Mouse (Mus musculus) neural tube, embryonic 13.5 days (tissue): ENCODE data around the gene Bak1. TPM values are rescaled to one million over a fixed set of nuclear protein-coding genes. Genes with fewer than 3 reads are reported as not detected.
A peak's percentile ranks its signal among the peaks of the same experiment; 100 is the strongest.
"Not testable (repeated sequence)": the region's sequence is repeated elsewhere in the genome, so short reads cannot be mapped to it uniquely, and the experiment has no call there.

Experiments used
- ATAC-seq: fragments of 200-750 bp; cut with Nextera tagmentation; 2 replicates; pipeline ENCODE4 v1.8.0; 2017; ENCODE audit warnings: low read depth, mild to moderate bottlenecking, moderate TSS enrichment, moderate library complexity
- H3K27ac ChIP-seq: fragments of 300-500 bp; sonication (generic); replicated peaks from 2 replicates; pipeline ENCODE4 v1.5.1; 2015; ENCODE audit warnings: moderate library complexity, mild to moderate bottlenecking, inconsistent platforms
- H3K27me3 ChIP-seq: fragments of 300-500 bp; sonication (generic); 2 replicates; pipeline ENCODE4 v1.6.1; 2015; ENCODE audit warnings: mild to moderate bottlenecking, inconsistent platforms
- H3K36me3 ChIP-seq: fragments of 300-500 bp; sonication (generic); 2 replicates; pipeline ENCODE4 v1.6.1; 2015; ENCODE audit warnings: mild to moderate bottlenecking, inconsistent platforms
- H3K4me1 ChIP-seq: fragments of 300-500 bp; sonication (generic); replicated peaks from 2 replicates; pipeline ENCODE4 v1.6.1; 2015; ENCODE audit warnings: inconsistent platforms
- H3K4me2 ChIP-seq: fragments of 300-500 bp; sonication (generic); 2 replicates; pipeline ENCODE4 v1.6.1; 2015; ENCODE audit warnings: inconsistent platforms, mild to moderate bottlenecking, moderate library complexity
- H3K4me3 ChIP-seq: fragments of 300-500 bp; sonication (generic); 2 replicates; pipeline ENCODE4 v1.5.1; 2015; ENCODE audit warnings: mild to moderate bottlenecking, inconsistent platforms
- H3K9ac ChIP-seq: fragments of 300-500 bp; sonication (generic); 2 replicates; pipeline ENCODE4 v1.6.1; 2015; ENCODE audit warnings: moderate library complexity, mild to moderate bottlenecking, inconsistent platforms
- H3K9me3 ChIP-seq: fragments of 300-500 bp; sonication (generic); 2 replicates; pipeline ENCODE4 v1.6.1; 2016; ENCODE audit warnings: inconsistent platforms
- WGBS: fragments of 180-500 bp; shearing (Covaris S2); methylation state at CpG from one replicate; pipeline ENCODE4 v1.1.7; 2015; 5-methylcytosine and 5-hydroxymethylcytosine counted together
- polyA plus RNA-seq: library from polyadenylated mRNA; unstranded; fragments of >200 nt; fragmentation: Nextera tagmentation; extraction: Ambion mirVana; gene quantifications from 2 replicates; pipeline ENCODE4 v1.2.1, GENCODE M21; 2015

Bak1 gene
- polyA plus RNA-seq, 1 experiment from 2014 or later, result 3.3 TPM

- Histone ChIP-seq H3K4me2 (no peak overlapping the region), H3K9ac (no peak overlapping the region), H3K4me3 (no peak overlapping the region), H3K36me3 (no peaks in the 10 kb centered on the region), H3K27ac (no peak overlapping the region), H3K27me3 (no peaks in the 10 kb centered on the region), H3K9me3 (no peaks in the 10 kb centered on the region), H3K4me1 (peaks cover 5% of the 10 kb centered on the region)
- no peak for ATAC-seq
- 86% methylated on average over 8 of the region's 8 CpGs for WGBS
Observed at GRCm38 (mm10) chr17:26995562-26995961, 33.2 kb downstream of the Bak1 start.

GRCm38 (mm10) chr17:26995006-26995405, 33.8 kb downstream of the Bak1 start:
- H3K9ac ChIP-seq, result no peak overlapping the region
- H3K27me3 ChIP-seq, result no peaks in the 10 kb centered on the region
- no peaks in the 10 kb centered on the region for H3K36me3 ChIP-seq
- H3K9me3 ChIP-seq, result no peaks in the 10 kb centered on the region
- no peak overlapping the region for H3K4me2 ChIP-seq
- WGBS, result 82% methylated on average over 6 of the region's 6 CpGs
- no peak for ATAC-seq
- H3K4me3 ChIP-seq, result no peak overlapping the region
- H3K27ac ChIP-seq, result no peak overlapping the region
- H3K4me1 ChIP-seq, result no peaks in the 10 kb centered on the region

- Histone ChIP-seq H3K9me3 (no peaks in the 10 kb centered on the region), H3K36me3 (no peaks in the 10 kb centered on the region), H3K4me1 (no peaks in the 10 kb centered on the region), H3K9ac (no peak overlapping the region), H3K27me3 (no peaks in the 10 kb centered on the region), H3K27ac (no peak overlapping the region), H3K4me3 (no peak overlapping the region), H3K4me2 (no peak overlapping the region)
- WGBS, result 82% methylated on average over 14 of the region's 14 CpGs
- no peak for ATAC-seq
Observed at GRCm38 (mm10) chr17:26994410-26994809, 34.4 kb downstream of the Bak1 start.

- Histone ChIP-seq H3K4me1 (no peaks in the 10 kb centered on the region), H3K36me3 (0 out of 2 replicates have a peak, but pooled peaks cover 10% of the 10 kb centered on the region), H3K27ac (no peak overlapping the region), H3K9me3 (no peaks in the 10 kb centered on the region), H3K4me3 (no peak overlapping the region), H3K9ac (no peak overlapping the region), H3K4me2 (no peak overlapping the region), H3K27me3 (no peaks in the 10 kb centered on the region)
- no peak for ATAC-seq
Observed at GRCm38 (mm10) chr17:26990521-26990920, 38.3 kb downstream of the Bak1 start.

- Histone ChIP-seq H3K4me2 (no peak overlapping the region), H3K27me3 (no peaks in the 10 kb centered on the region), H3K4me1 (no peaks in the 10 kb centered on the region), H3K36me3 (peaks cover 17% of the 10 kb centered on the region; the same call in 1 of the 2 replicates), H3K9ac (no peak overlapping the region), H3K9me3 (no peaks in the 10 kb centered on the region), H3K27ac (no peak overlapping the region), H3K4me3 (no peak overlapping the region)
- WGBS, result 79% methylated on average over 10 of the region's 10 CpGs
- ATAC-seq, result no peak
Observed at GRCm38 (mm10) chr17:26985503-26986179, 43.2 kb downstream of the Bak1 start.

GRCm38 (mm10) chr17:26983382-26983781, 45.4 kb downstream of the Bak1 start:
- H3K4me2 ChIP-seq, result no peak overlapping the region
- H3K27me3 ChIP-seq, result no peaks in the 10 kb centered on the region
- 93% methylated on average over 4 of the region's 4 CpGs for WGBS
- no peak for ATAC-seq
- peaks cover 35% of the 10 kb centered on the region for H3K36me3 ChIP-seq
- H3K4me3 ChIP-seq, result no peak overlapping the region
- no peak overlapping the region for H3K9ac ChIP-seq
- H3K9me3 ChIP-seq, result no peaks in the 10 kb centered on the region
- H3K27ac ChIP-seq, result no peak overlapping the region
- no peaks in the 10 kb centered on the region; the same call in 1 of the 2 replicates for H3K4me1 ChIP-seq

GRCm38 (mm10) chr17:26981050-26981449, 47.8 kb downstream of the Bak1 start:
- no peak for ATAC-seq
- Histone ChIP-seq H3K4me3 (no peak overlapping the region), H3K27ac (no peak overlapping the region), H3K9me3 (no peaks in the 10 kb centered on the region), H3K36me3 (peaks cover 48% of the 10 kb centered on the region), H3K4me2 (no peak overlapping the region), H3K4me1 (peaks cover 12% of the 10 kb centered on the region), H3K9ac (no peak overlapping the region), H3K27me3 (no peaks in the 10 kb centered on the region)
- WGBS, result 73% methylated on average over 2 of the region's 2 CpGs

GRCm38 (mm10) chr17:26979426-26979825, 49.4 kb downstream of the Bak1 start:
- Histone ChIP-seq H3K9me3 (no peaks in the 10 kb centered on the region), H3K27ac (no peak overlapping the region), H3K9ac (no peak overlapping the region), H3K4me2 (no peak overlapping the region), H3K4me1 (peaks cover 29% of the 10 kb centered on the region), H3K27me3 (no peaks in the 10 kb centered on the region), H3K4me3 (no peak overlapping the region), H3K36me3 (peaks cover 63% of the 10 kb centered on the region)
- WGBS, result 81% methylated on average over 2 of the region's 2 CpGs
- no peak for ATAC-seq

GRCm38 (mm10) chr17:26977354-26977753, 51.5 kb downstream of the Bak1 start:
- Histone ChIP-seq H3K4me1 (peaks cover 41% of the 10 kb centered on the region), H3K36me3 (peaks cover 66% of the 10 kb centered on the region)
- not testable (repeated sequence) for H3K9ac ChIP-seq, H3K27ac ChIP-seq, H3K9me3 ChIP-seq, H3K4me2 ChIP-seq, ATAC-seq, H3K27me3 ChIP-seq, H3K4me3 ChIP-seq
- 92% methylated on average over 6 of the region's 6 CpGs for WGBS

- no peak for ATAC-seq
- no peak overlapping the region for H3K4me3 ChIP-seq
- H3K4me2 ChIP-seq, result no peak overlapping the region
- no peak overlapping the region for H3K9ac ChIP-seq
- no peak overlapping the region for H3K27ac ChIP-seq
- no peaks in the 10 kb centered on the region for H3K27me3 ChIP-seq
- no peaks in the 10 kb centered on the region for H3K9me3 ChIP-seq
- peaks cover 54% of the 10 kb centered on the region for H3K4me1 ChIP-seq
- H3K36me3 ChIP-seq, result peaks cover 66% of the 10 kb centered on the region
Observed at GRCm38 (mm10) chr17:26975415-26975814, 53.4 kb downstream of the Bak1 start.

GRCm38 (mm10) chr17:26974547-26974946, 54.3 kb downstream of the Bak1 start:
- Histone ChIP-seq H3K4me2 (peak overlapping the region; percentile 83), H3K4me1 (peaks cover 54% of the 10 kb centered on the region), H3K27me3 (no peaks in the 10 kb centered on the region), H3K36me3 (peaks cover 62% of the 10 kb centered on the region), H3K27ac (no peak overlapping the region), H3K4me3 (peak overlapping the region; percentile 81; the same call in 1 of the 2 replicates), H3K9ac (peak overlapping the region; percentile 77; the same call in 1 of the 2 replicates), H3K9me3 (no peaks in the 10 kb centered on the region)
- no peak for ATAC-seq
- WGBS, result 94% methylated on average over 15 of the region's 15 CpGs

GRCm38 (mm10) chr17:26972703-26973574, 55.9 kb downstream of the Bak1 start, which contains the start of gene Zbtb9:
Gene Zbtb9, plus strand, starts transcription at chr17:26973167.
- peak within 1 kb of the TSS; percentile 83 for H3K4me2 ChIP-seq
- H3K4me1 ChIP-seq, result peaks cover 54% of the 10 kb centered on the region
- under 1% methylated on average over 75 of the region's 75 CpGs for WGBS
- no peaks in the 10 kb centered on the region for H3K9me3 ChIP-seq
- H3K36me3 ChIP-seq, result peaks cover 62% of the 10 kb centered on the region
- peak within 1 kb of the TSS; percentile 85 for H3K27ac ChIP-seq
- peak within 1 kb of the TSS; percentile 81 for H3K4me3 ChIP-seq
- no peaks in the 10 kb centered on the region for H3K27me3 ChIP-seq
- ATAC-seq, result peak; percentile 99
- peak within 1 kb of the TSS; percentile 83 for H3K9ac ChIP-seq
